Mouse (Mus musculus): Measurements from ENCODE around the gene Grin3b. TPM values are rescaled to one million over a fixed set of nuclear protein-coding genes. Genes with fewer than 3 reads are reported as not detected.

Gene Grin3b
- 0.12 and 0.17 TPM in 2 replicates for polyA plus RNA-seq (2012; ENCODE audit: low replicate concordance)

DNA sequence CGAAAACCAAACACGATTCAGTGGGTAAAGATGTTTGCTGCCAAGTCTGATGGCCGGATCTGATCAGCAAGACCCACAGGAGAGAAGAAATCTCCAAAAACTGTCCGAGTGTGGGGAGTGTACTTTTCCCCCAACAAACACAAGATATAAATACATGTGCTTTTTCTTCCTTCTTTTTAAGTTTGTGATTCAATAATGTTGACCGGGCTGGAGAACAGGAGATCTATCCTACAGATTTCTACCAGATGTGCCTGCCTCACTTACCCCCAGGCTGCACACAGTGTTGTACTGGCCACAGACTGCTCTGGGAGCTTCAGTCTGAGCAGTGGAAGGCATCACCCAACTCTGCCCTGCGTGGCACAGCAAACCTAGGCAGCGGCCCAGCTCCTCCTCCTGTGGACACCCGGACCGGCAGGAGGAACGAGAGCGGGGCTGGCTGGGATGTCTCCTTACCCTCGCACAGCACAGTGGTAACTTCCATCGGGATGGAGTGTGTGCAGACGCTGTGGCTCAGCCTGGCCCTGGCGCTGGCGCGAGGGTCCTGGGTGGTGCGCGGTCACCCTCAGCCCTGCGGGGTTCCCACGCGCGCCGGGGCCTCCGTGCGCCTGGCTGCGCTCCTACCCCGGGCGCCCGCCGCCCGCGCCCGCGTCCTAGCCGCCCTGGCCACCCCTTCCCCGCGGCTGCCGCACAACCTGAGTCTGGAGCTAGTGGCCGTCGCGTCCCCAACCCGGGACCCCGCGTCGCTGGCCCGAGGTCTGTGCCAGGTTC is at the start of gene Grin3b:
Gene Grin3b (plus strand): TSS at position 301 of the 768 bp plus-strand sequence.

DNA sequence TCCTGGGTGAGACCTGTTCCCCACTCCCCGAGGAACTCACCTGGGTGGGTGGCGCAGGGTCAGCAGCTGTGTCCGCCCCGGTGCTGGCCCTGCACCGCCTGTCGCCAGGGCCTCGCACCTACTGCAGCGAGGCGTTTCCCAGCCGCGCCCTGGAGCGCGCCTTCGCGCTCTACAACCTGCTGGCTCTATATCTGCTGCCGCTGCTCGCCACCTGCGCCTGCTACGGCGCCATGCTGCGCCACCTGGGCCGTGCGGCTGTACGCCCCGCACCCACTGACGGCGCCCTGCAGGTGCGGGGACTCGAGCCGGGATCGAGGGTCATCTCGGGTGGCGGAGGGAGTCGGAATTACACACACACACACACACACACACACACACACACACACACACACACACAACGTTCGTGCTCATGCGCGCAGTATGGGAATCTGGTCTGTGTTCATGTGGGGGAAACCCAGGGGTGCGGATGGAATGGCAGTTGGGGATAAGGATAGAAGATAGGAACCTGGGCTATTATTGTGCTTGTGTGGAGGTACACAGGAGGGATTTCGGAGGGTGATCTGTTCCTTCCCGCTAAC is 49.5 kb upstream of the Grin3b start, which contains the start of gene R3hdm4:
Gene R3hdm4 (minus strand): TSS at position 251 of the 578 bp plus-strand sequence.

DNA sequence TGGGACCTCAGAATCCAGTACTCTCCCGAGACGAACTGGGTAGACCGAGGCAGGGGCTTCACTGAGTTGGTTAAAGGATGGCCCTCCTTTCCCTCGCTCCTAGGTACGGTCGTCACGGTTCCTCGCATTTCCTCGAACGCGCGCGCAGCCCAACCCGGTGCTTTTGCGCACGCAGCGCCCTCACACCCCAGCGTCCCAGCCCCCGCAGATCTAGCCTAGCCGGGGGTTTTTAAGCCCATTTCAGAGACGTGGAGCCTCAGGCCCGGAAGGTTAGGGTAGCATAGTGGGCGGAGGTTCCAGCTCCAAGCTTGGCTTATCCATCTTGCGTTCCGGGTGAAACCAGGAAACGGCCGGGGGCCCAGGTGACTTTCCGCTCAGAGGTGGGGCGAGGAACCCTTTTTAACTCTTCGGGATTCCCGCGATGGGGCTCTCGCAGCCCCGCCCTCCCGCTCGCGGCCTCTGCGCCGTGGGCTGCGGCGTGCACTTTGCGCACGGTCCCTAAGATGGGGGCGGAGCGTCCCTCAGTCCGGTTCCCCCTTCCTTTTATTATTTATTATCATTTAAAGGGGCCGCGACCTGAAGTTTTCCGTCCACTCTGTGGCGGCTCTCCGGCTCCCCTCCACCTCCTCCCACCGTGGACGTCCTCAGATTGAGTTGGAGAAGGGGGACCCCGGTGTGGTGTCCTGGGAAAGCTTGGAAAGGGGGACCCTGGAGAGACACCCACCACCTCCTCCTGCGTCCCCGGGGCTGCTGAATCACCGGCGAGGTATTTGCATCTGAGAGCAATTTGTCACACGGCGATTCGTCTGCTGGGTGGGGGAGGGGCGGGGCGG is 43.8 kb upstream of the Grin3b start, which contains the start of gene Arid3a:
Gene Arid3a (plus strand): TSS at position 553 of the 833 bp plus-strand sequence.

DNA sequence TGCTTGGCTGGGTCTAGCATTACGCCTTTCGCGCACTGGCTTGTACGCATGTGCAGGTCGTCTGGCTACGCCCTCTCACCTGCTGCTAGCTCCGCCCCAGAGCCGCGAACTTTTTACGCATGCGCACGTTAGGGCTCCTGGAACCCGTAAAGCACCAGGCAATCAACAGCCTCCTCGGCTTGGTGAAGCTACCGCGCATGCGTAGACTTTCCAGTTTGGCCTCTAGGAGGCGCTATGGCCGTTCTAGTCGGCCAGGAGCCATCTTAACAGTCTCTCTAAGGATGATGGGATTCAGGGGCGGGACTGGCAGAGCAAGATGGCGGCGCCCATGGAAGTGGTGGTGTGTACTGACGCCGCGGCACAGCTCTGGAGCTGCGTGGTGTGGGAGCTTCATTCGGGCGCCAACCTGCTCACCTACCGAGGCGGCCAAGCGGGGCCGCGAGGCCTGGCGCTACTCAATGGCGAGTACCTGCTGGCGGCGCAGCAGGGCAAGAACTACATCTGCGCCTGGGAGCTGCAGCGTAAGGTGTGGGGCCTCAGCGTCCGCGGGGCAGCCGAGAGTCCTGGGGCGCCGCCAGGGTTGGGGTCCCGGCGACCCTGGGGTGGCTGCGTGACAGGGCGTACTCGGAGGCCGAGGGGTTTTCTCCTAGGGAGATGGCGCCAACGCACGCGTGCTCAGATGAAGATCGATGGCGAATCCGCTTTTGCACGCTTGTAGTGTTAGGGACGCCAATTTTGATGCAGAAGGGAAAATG is 10.5 kb upstream of the Grin3b start, which contains the start of gene Wdr18:
Gene Wdr18 (plus strand): TSS at position 306 of the 755 bp plus-strand sequence.

DNA sequence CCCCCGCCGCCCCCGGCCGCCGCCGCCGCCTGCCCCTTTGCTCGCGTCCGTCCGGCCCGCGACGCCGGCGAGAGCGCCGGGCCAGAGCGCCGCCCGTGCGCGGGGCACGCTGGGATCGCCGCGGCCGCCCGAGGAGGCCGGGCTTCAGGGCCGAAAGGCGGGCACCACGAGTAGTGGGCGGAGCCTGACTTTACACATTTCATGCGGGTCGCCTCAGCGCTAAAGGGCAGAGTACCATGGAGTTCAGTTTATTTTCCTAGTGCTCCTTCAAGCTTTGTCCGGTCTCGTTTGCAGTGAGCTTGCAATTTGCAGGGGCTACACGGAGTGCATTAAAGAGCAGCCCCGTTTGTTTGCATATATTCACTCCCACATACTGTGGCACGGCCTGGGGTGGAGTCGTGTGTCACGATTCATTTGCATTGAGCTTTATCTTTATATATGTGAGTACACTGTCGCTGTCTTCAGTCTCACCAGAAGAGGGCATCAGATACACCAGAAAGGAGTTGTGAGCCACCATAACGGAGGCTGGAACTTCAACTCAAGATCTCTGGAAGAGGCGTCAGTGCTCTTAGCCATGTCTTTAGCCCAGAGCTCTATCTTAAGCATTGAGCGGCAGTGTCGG is 13.8 kb downstream of the Grin3b start, which contains the start of gene Tmem259:
Gene Tmem259 (minus strand): TSS at position 136 of the 622 bp plus-strand sequence.

DNA sequence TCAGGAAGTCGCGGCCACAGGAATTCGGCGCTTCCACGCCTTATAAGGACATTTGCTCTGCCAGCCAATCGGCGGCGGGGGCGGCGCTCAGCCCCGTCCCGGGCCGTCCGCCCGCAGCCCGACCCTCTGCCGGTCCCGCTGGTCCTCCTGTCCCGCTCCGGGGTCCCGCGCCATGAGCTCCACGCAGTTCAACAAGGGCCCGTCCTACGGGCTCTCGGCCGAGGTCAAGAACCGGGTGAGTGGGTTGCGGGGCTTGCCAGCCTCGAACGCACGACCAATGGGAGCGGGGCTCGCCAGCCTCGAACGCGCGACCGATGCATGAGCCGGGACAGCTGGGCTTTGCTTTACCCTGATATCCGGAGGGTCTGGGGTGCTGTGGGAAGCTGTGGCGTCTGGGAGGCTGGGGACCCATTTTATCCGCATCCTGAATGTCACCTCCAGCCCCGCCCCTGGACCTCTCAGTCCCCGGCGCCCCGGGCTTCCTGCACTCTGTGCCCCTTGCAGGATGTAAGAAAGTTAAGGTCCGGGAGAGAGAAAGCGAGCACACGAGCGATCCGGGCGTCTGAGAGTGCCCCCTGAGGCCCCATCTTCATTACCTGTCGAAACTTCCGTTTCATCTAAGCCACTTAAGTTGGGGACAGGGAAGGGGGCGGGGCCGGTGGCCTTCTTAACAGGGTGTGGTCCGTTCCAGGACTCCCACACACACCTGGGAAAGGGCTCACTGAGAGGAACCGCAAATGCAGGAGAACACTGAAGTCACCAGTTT is 18.2 kb downstream of the Grin3b start, which contains the start of gene Cnn2:
Gene Cnn2 (plus strand): TSS at position 79 of the 766 bp plus-strand sequence.

DNA sequence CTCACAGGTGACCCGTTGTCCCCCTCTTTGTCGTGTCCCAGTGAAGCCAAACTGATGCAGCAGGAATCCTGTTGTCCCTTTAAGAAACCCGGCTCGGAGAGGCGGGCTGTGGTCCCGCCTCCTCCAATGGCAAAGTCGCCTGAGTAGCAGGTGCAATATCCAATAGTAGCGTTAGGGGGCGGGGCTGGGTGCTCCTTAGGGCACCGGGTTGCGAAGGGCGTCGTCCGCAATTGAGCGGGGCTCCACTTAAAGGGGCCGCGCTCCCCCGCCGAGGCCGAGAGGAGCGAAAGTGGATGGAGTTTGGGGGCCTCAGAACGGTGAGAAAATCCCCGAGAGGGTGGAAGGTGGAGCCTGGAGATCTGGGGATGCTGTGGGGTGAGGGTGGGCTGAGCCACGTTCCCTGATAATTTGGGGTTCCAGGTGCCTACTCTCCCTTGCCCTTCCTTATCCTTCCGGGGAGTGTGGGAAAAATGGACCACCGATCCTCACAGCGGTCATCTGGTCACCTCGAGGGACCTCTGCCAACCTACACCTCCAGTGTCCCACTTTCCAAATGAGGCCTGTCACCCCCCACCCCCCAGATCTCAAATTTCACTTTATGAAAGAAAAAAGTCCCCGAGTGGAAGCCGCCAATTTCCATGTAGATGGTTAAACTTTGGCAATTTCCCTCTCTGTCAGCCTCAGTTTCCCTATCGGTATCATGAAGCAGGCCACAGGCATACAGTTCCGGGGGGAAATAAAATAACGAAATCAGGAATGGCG is 25.9 kb downstream of the Grin3b start, which contains the start of gene Abca7:
Gene Abca7 (plus strand): TSS at position 223 of the 762 bp plus-strand sequence.

DNA sequence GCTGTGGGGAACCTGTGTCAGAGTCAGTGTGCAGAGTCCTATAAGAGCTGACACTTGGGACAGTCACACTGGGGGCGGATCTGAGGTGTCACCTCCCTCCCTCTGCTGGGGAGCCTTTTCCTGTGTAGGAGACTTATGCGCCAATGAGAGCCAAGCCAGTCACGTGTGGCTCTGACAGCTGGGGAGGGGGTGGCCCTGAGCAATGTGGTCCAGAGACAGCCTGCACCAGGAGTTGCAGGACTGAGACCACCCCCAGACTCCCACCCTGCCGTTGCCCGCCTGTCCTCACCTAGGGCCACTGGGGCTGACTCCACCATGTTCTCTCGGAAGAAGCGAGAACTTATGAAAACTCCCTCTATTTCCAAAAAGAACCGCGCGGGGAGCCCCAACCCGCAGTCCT is 46.0 kb downstream of the Grin3b start, which contains the start of gene Arhgap45:
Gene Arhgap45 (plus strand): TSS at position 143 of the 400 bp plus-strand sequence.

Other genes with a start within 250 kb of the Grin3b start
- gene Polrmt, start 224.1 kb upstream of the Grin3b start, polyA plus RNA-seq (2012; ENCODE audit: low replicate concordance) = 55.2 and 56.1 TPM in 2 replicates
- 0.23 TPM in 1 of 2 replicates, not detected in the other for gene Fgf22, start 215.6 kb upstream of the Grin3b start, polyA plus RNA-seq (2012; ENCODE audit: low replicate concordance)
- gene Rnf126, start 203.8 kb upstream of the Grin3b start, polyA plus RNA-seq (2012; ENCODE audit: low replicate concordance) = 437 and 591 TPM in 2 replicates
- gene Fstl3, start 193.4 kb upstream of the Grin3b start, polyA plus RNA-seq (2012; ENCODE audit: low replicate concordance) = 1.4 and 2.5 TPM in 2 replicates
- 0.16 TPM in 1 of 2 replicates, not detected in the other for gene Prss57, start 179.8 kb upstream of the Grin3b start, polyA plus RNA-seq (2012; ENCODE audit: low replicate concordance)
- 6.9 and 13.2 TPM in 2 replicates for gene Palm, start 177.1 kb upstream of the Grin3b start, polyA plus RNA-seq (2012; ENCODE audit: low replicate concordance)
- 0.45 TPM in 1 of 2 replicates, not detected in the other for gene Misp, start 149.7 kb upstream of the Grin3b start, polyA plus RNA-seq (2012; ENCODE audit: low replicate concordance)
- 557 and 1,313 TPM in 2 replicates for gene Ptbp1, start 116.3 kb upstream of the Grin3b start, polyA plus RNA-seq (2012; ENCODE audit: low replicate concordance)
- gene Prtn3, start 96.2 kb upstream of the Grin3b start, polyA plus RNA-seq (2012; ENCODE audit: low replicate concordance) = 10.8 and 17.6 TPM in 2 replicates
- 0.51 and 0.96 TPM in 2 replicates for gene Plppr3, start 96.1 kb upstream of the Grin3b start, polyA plus RNA-seq (2012; ENCODE audit: low replicate concordance)
- gene Elane, start 84.5 kb upstream of the Grin3b start, polyA plus RNA-seq (2012; ENCODE audit: low replicate concordance) = 4.2 and 5.4 TPM in 2 replicates
- not detected in 2 replicates for gene Cfd, start 79.9 kb upstream of the Grin3b start, polyA plus RNA-seq (2012; ENCODE audit: low replicate concordance)
- gene Med16, start 61.8 kb upstream of the Grin3b start, polyA plus RNA-seq (2012; ENCODE audit: low replicate concordance) = 54.4 and 61.9 TPM in 2 replicates
- gene Gm26602, start 59.9 kb upstream of the Grin3b start, polyA plus RNA-seq (2012; ENCODE audit: low replicate concordance) = not detected in 2 replicates
- 0.52 and 0.64 TPM in 2 replicates for gene Kiss1r, start 53.7 kb upstream of the Grin3b start, polyA plus RNA-seq (2012; ENCODE audit: low replicate concordance)
- 102 and 146 TPM in 2 replicates for gene R3hdm4, start 49.5 kb upstream of the Grin3b start, polyA plus RNA-seq (2012; ENCODE audit: low replicate concordance)
- 59.2 and 117 TPM in 2 replicates for gene Arid3a, start 43.7 kb upstream of the Grin3b start, polyA plus RNA-seq (2012; ENCODE audit: low replicate concordance)
- gene Wdr18, start 10.6 kb upstream of the Grin3b start, polyA plus RNA-seq (2012; ENCODE audit: low replicate concordance) = 67.7 and 87.8 TPM in 2 replicates
- gene Tmem259, start 13.6 kb downstream of the Grin3b start, polyA plus RNA-seq (2012; ENCODE audit: low replicate concordance) = 658 and 1,473 TPM in 2 replicates
- 222 and 247 TPM in 2 replicates for gene Cnn2, start 17.9 kb downstream of the Grin3b start, polyA plus RNA-seq (2012; ENCODE audit: low replicate concordance)
- gene Abca7, start 25.8 kb downstream of the Grin3b start, polyA plus RNA-seq (2012; ENCODE audit: low replicate concordance) = 37.0 and 54.4 TPM in 2 replicates
- 156 and 353 TPM in 2 replicates for gene Arhgap45, start 45.9 kb downstream of the Grin3b start, polyA plus RNA-seq (2012; ENCODE audit: low replicate concordance)
- gene Polr2e, start 69.1 kb downstream of the Grin3b start, polyA plus RNA-seq (2012; ENCODE audit: low replicate concordance) = 53.8 and 132 TPM in 2 replicates
- gene Gpx4, start 76.5 kb downstream of the Grin3b start, polyA plus RNA-seq (2012; ENCODE audit: low replicate concordance) = 698 and 1,678 TPM in 2 replicates
- 72.7 and 82.1 TPM in 2 replicates for gene Sbno2, start 134.9 kb downstream of the Grin3b start, polyA plus RNA-seq (2012; ENCODE audit: low replicate concordance)
- 127 and 185 TPM in 2 replicates for gene Stk11, start 145.1 kb downstream of the Grin3b start, polyA plus RNA-seq (2012; ENCODE audit: low replicate concordance)
- 1,038 and 1,245 TPM in 2 replicates for gene Atp5d, start 167.9 kb downstream of the Grin3b start, polyA plus RNA-seq (2012; ENCODE audit: low replicate concordance)
- gene Cbarp, start 170.1 kb downstream of the Grin3b start, polyA plus RNA-seq (2012; ENCODE audit: low replicate concordance) = 40.1 and 43.9 TPM in 2 replicates
- 224 and 253 TPM in 2 replicates for gene Midn, start 177.6 kb downstream of the Grin3b start, polyA plus RNA-seq (2012; ENCODE audit: low replicate concordance)
- gene Cirbp, start 195.3 kb downstream of the Grin3b start, polyA plus RNA-seq (2012; ENCODE audit: low replicate concordance) = 19.6 and 38.2 TPM in 2 replicates
- gene 1600002K03Rik, start 202.2 kb downstream of the Grin3b start, polyA plus RNA-seq (2012; ENCODE audit: low replicate concordance) = 7.0 and 16.7 TPM in 2 replicates
- 1.4 and 1.8 TPM in 2 replicates for gene Efna2, start 208.8 kb downstream of the Grin3b start, polyA plus RNA-seq (2012; ENCODE audit: low replicate concordance)

Data from leukemia stem cell, adult 10-12 weeks (primary cell).